Mouse (Mus musculus) heart, embryonic 11.5 days (tissue): ENCODE results near the gene Bcl9l. TPM values are rescaled to one million over a fixed set of nuclear protein-coding genes. Genes with fewer than 3 reads are reported as not detected.

Experiments used
- ATAC-seq: fragments of 200-750 bp; cut with Nextera tagmentation; replicated peaks from 2 replicates; pipeline ENCODE4 v1.8.0; 2017; ENCODE audit warnings: moderate library complexity; ENCODE audit not compliant: insufficient number of reproducible peaks, low FRiP score, low TSS enrichment
- H3K27ac ChIP-seq: fragments of 300-500 bp; sonication (generic); 2 replicates; pipeline ENCODE4 v1.5.1; 2014; ENCODE audit warnings: mild to moderate bottlenecking, low read depth, low read length
- H3K27me3 ChIP-seq: fragments of 300-500 bp; sonication (generic); 2 replicates; pipeline ENCODE4 v1.6.1; 2014; ENCODE audit warnings: mild to moderate bottlenecking, low read length, mixed read lengths; ENCODE audit not compliant: control insufficient read depth, insufficient read depth
- H3K36me3 ChIP-seq: fragments of 300-500 bp; sonication (generic); 2 replicates; pipeline ENCODE4 v1.6.1; 2014; ENCODE audit warnings: mild to moderate bottlenecking, low read length, moderate library complexity, mixed read lengths; ENCODE audit not compliant: control insufficient read depth, insufficient read depth
- H3K4me1 ChIP-seq: fragments of 300-500 bp; sonication (generic); 2 replicates; pipeline ENCODE4 v1.6.1; 2014; ENCODE audit warnings: low read length; ENCODE audit not compliant: control insufficient read depth, insufficient read depth
- H3K4me2 ChIP-seq: fragments of 300-500 bp; sonication (generic); 2 replicates; pipeline ENCODE4 v1.6.1; 2014; ENCODE audit warnings: mild to moderate bottlenecking, moderate library complexity
- H3K4me3 ChIP-seq: fragments of 300-500 bp; sonication (generic); 2 replicates; pipeline ENCODE4 v1.5.1; 2014; ENCODE audit warnings: low read depth, low read length
- H3K9ac ChIP-seq: fragments of 300-500 bp; sonication (generic); 2 replicates; pipeline ENCODE4 v1.6.1; 2014; ENCODE audit warnings: mild to moderate bottlenecking, low read depth, low read length, moderate library complexity
- H3K9me3 ChIP-seq: fragments of 300-500 bp; sonication (generic); replicated peaks from 2 replicates; pipeline ENCODE4 v1.6.1; 2016; ENCODE audit warnings: low read length; ENCODE audit not compliant: control insufficient read depth
- WGBS: fragments of 180-500 bp; shearing (Covaris S2); extraction: QIAGEN DNeasy Blood & Tissue Kit; methylation state at CpG from one replicate; pipeline ENCODE4 v1.1.7; 2014; ENCODE audit not compliant: insufficient replicate concordance; 5-methylcytosine and 5-hydroxymethylcytosine counted together
- polyA plus RNA-seq: library from polyadenylated mRNA; unstranded; fragments of >200 nt; fragmentation: Nextera tagmentation; extraction: Ambion mirVana; gene quantifications from 2 replicates; pipeline ENCODE4 v1.2.1, GENCODE M21; 2014

Bcl9l gene
- polyA plus RNA-seq, 1 experiment from 2014 or later = 9.3 TPM

DNA sequence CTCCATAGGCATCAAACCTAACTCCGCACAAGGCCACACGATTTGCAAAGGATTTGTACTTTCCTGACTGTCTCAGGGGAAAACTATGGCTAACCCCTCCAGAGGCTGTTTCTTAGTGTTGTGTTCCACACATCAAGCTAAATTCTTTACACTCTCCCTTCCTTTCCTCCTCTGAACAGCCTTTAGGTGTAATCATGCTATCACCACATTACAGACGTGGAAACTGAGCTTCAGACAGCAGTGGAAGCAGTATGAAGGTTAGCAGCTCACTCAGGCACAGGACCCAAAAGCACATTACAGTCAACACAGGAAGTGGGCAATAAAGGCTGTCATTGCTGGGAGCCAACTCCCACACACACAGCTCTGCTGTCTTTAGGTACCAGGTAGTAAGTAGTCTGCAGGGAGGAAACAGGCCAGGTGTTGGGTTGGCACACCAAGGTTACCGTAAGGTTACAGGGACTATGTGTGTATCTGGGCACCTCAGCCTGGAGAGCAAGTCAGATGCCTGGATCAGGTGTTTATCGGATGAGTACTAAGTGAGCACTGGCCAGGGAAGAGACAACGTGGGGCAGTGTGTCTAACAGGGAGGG is 50.5 kb downstream of the Bcl9l start:
- peaks cover 8% of the 10 kb centered on the region for H3K4me1 ChIP-seq
- H3K9me3 ChIP-seq = no peaks in the 10 kb centered on the region
- H3K4me2 ChIP-seq = no peak overlapping the region
- H3K4me3 ChIP-seq = no peak overlapping the region
- no peak for ATAC-seq
- no peak overlapping the region for H3K9ac ChIP-seq
- no peak overlapping the region for H3K27ac ChIP-seq
- no peaks in the 10 kb centered on the region for H3K36me3 ChIP-seq
- WGBS = 72% methylated on average over 6 of the region's 6 CpGs
- no peaks in the 10 kb centered on the region for H3K27me3 ChIP-seq

GRCm38 (mm10) chr9:44537625-44538301 is 55.1 kb downstream of the Bcl9l start:
- H3K27me3 ChIP-seq = no peaks in the 10 kb centered on the region
- H3K4me2 ChIP-seq = peak overlapping the region; percentile 35
- no peak overlapping the region for H3K4me3 ChIP-seq
- ATAC-seq = no peak
- WGBS = 38% methylated on average over 19 of the region's 19 CpGs
- no peaks in the 10 kb centered on the region for H3K36me3 ChIP-seq
- H3K9ac ChIP-seq = no peak overlapping the region
- no peak overlapping the region for H3K27ac ChIP-seq
- no peaks in the 10 kb centered on the region for H3K9me3 ChIP-seq
- H3K4me1 ChIP-seq = peaks cover 8% of the 10 kb centered on the region

DNA sequence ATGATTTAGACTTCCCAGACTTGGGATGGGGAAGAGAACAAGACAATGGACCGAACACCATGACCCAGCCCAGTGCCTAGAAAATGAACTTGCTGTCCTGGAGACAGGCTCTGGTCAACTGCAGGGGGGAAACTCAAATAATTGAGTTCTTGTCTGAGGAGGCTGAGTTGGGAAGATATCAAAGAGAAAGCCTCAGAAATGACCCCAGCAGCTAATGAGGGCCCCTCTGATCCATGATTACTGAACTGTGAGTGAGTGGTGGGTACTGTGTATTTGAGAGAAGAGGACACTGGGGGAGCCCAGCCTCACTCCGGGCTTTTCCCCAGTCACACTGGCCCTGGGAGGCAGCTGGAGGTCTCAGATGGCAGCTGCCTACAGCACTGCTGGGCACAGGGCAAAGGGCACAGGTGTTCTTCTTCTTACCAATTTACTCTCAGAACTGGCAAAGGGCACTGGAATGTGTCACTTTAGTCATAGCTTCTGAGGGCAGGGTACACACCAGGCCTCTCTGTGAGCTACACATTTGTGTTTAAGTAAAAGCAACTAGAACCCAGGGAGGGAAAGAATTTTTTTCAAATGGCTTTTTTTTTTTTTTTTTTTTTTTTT is 57.3 kb downstream of the Bcl9l start:
- 76% methylated on average over 2 of the region's 2 CpGs for WGBS
- Histone ChIP-seq H3K9ac (no peak overlapping the region), H3K4me1 (peaks cover 8% of the 10 kb centered on the region), H3K4me2 (no peak overlapping the region), H3K4me3 (no peak overlapping the region), H3K9me3 (no peaks in the 10 kb centered on the region), H3K36me3 (no peaks in the 10 kb centered on the region), H3K27me3 (no peaks in the 10 kb centered on the region), H3K27ac (no peak overlapping the region)
- ATAC-seq = no peak

- Histone ChIP-seq H3K9me3 (no peaks in the 10 kb centered on the region), H3K4me1 (peaks cover 8% of the 10 kb centered on the region), H3K36me3 (no peaks in the 10 kb centered on the region), H3K4me3 (no peak overlapping the region), H3K27ac (no peak overlapping the region), H3K4me2 (no peak overlapping the region), H3K27me3 (no peaks in the 10 kb centered on the region), H3K9ac (no peak overlapping the region)
- ATAC-seq = no peak
- 81% methylated on average over 3 of the region's 3 CpGs for WGBS
These were observed 58.1 kb downstream of the Bcl9l start for GRCm38 (mm10) chr9:44540676-44541075.

- H3K36me3 ChIP-seq = no peaks in the 10 kb centered on the region
- ATAC-seq = no peak
- no peak overlapping the region for H3K4me3 ChIP-seq
- no peak overlapping the region for H3K4me2 ChIP-seq
- no peak overlapping the region for H3K9ac ChIP-seq
- no peaks in the 10 kb centered on the region for H3K27me3 ChIP-seq
- peaks cover 6% of the 10 kb centered on the region for H3K4me1 ChIP-seq
- no peak overlapping the region for H3K27ac ChIP-seq
- WGBS = 53% methylated on average over 4 of the region's 4 CpGs
- no peaks in the 10 kb centered on the region for H3K9me3 ChIP-seq
These were observed 59.7 kb downstream of the Bcl9l start for GRCm38 (mm10) chr9:44542364-44542763.

- Histone ChIP-seq H3K9me3 (0 out of 2 replicates have a peak, but pooled peaks cover 2% of the 10 kb centered on the region), H3K27me3 (no peaks in the 10 kb centered on the region), H3K4me1 (no peaks in the 10 kb centered on the region), H3K4me3 (no peak overlapping the region), H3K27ac (no peak overlapping the region), H3K4me2 (no peak overlapping the region), H3K36me3 (no peaks in the 10 kb centered on the region), H3K9ac (no peak overlapping the region)
- ATAC-seq = no peak
- 68% methylated on average over 3 of the region's 3 CpGs for WGBS
These were observed 62.4 kb downstream of the Bcl9l start for GRCm38 (mm10) chr9:44544986-44545385.

- no peak overlapping the region for H3K4me3 ChIP-seq
- no peak overlapping the region for H3K9ac ChIP-seq
- H3K27ac ChIP-seq = no peak overlapping the region
- no peaks in the 10 kb centered on the region for H3K4me1 ChIP-seq
- no peaks in the 10 kb centered on the region for H3K27me3 ChIP-seq
- H3K36me3 ChIP-seq = no peaks in the 10 kb centered on the region
- no peak for ATAC-seq
- no peak overlapping the region for H3K4me2 ChIP-seq
- WGBS = 88% methylated on average over 8 of the region's 8 CpGs
- H3K9me3 ChIP-seq = 0 out of 2 replicates have a peak, but pooled peaks cover 2% of the 10 kb centered on the region
These were observed 66.0 kb downstream of the Bcl9l start for GRCm38 (mm10) chr9:44548412-44549152.

DNA sequence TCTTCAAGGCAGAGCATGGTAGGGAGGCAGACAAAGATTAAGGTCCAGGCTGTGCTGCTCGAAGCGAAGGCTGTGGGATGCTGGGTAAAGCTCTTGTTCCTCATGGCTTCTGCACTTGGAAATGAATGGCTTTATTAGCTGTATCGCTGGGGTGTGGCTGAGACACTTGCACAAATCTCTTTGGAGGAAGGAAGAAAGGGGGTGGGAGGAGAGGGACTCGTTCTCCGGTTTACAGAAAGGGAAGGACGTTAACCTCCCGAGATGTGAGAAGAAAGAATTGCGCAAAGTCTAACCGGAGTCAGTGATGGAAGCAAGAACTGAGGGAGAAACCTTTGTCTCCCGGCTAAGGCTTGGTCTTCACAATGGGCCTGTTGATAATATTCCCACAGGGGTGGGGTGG is 68.5 kb downstream of the Bcl9l start:
- Histone ChIP-seq H3K9ac (no peak overlapping the region), H3K27me3 (no peaks in the 10 kb centered on the region), H3K4me2 (no peak overlapping the region), H3K36me3 (no peaks in the 10 kb centered on the region), H3K4me3 (no peak overlapping the region), H3K9me3 (0 out of 2 replicates have a peak, but pooled peaks cover 2% of the 10 kb centered on the region), H3K4me1 (no peaks in the 10 kb centered on the region), H3K27ac (no peak overlapping the region)
- no peak for ATAC-seq
- WGBS = 88% methylated on average over 10 of the region's 10 CpGs
